Mouse (Mus musculus): ENCODE measurements around the gene Pabpc5. TPM values are rescaled to one million over a fixed set of nuclear protein-coding genes. Genes with fewer than 3 reads are reported as not detected.
A peak's percentile ranks its signal among the peaks of the same experiment; 100 is the strongest.

The Pabpc5 gene
- polyA plus RNA-seq (2014; fragmentation: Nextera tagmentation; extraction: Ambion mirVana): not detected in 2 replicates

- WGBS: 10% methylated on average over 21 of the region's 21 CpGs
- H3K27ac ChIP-seq (ENCODE audit: low read depth, low read length): no peak within 1 kb of the TSS
- no peaks in the 10 kb centered on the region for H3K36me3 ChIP-seq (ENCODE audit: control insufficient read depth, insufficient read depth, low read length)
- peak; percentile 75 for ATAC-seq (replicated peaks; ENCODE audit: low FRiP score)
- H3K27me3 ChIP-seq (replicated peaks; ENCODE audit: control insufficient read depth, insufficient read depth, low read length): no peaks in the 10 kb centered on the region
- H3K4me2 ChIP-seq: peak within 1 kb of the TSS; percentile 24
- peak; percentile 37 for DNase-seq (ENCODE audit: low spot score)
- H3K9me3 ChIP-seq (ENCODE audit: control insufficient read depth, low read length): no peaks in the 10 kb centered on the region
- no peaks in the 10 kb centered on the region for H3K4me1 ChIP-seq (replicated peaks; ENCODE audit: control insufficient read depth, insufficient read depth, low read length)
- H3K9ac ChIP-seq (ENCODE audit: low read depth, low read length): no peak within 1 kb of the TSS
- H3K4me3 ChIP-seq (ENCODE audit: low read depth, low read length): peak within 1 kb of the TSS; percentile 18
Measured at GRCm38 (mm10) chrX:119927081-119927571, at the start of gene Pabpc5. Gene Pabpc5 (plus strand): TSS chrX:119927196.

GRCm38 (mm10) chrX:119886957-119887593, 39.9 kb upstream of the Pabpc5 start:
- WGBS: 80% methylated on average over 3 of the region's 3 CpGs

GRCm38 (mm10) chrX:119888326-119888920, 38.6 kb upstream of the Pabpc5 start:
- Histone ChIP-seq H3K9me3 (ENCODE audit: control insufficient read depth, low read length) (no peaks in the 10 kb centered on the region), H3K9ac (ENCODE audit: low read depth, low read length) (no peak overlapping the region), H3K4me3 (ENCODE audit: low read depth, low read length) (no peak overlapping the region), H3K27ac (ENCODE audit: low read depth, low read length) (no peak overlapping the region), H3K27me3 (replicated peaks; ENCODE audit: control insufficient read depth, insufficient read depth, low read length) (no peaks in the 10 kb centered on the region), H3K4me1 (replicated peaks; ENCODE audit: control insufficient read depth, insufficient read depth, low read length) (no peaks in the 10 kb centered on the region), H3K4me2 (no peak overlapping the region), H3K36me3 (ENCODE audit: control insufficient read depth, insufficient read depth, low read length) (no peaks in the 10 kb centered on the region)
- WGBS: 72% methylated on average over 6 of the region's 6 CpGs
- ATAC-seq (replicated peaks; ENCODE audit: low FRiP score) (no peak), DNase-seq (ENCODE audit: low spot score) (no peak)

More at GRCm38 (mm10) chrX:119886957-119887593, 39.9 kb upstream of the Pabpc5 start:
- H3K27ac ChIP-seq (ENCODE audit: low read depth, low read length): no peak overlapping the region
- H3K9me3 ChIP-seq (ENCODE audit: control insufficient read depth, low read length): no peaks in the 10 kb centered on the region
- no peak overlapping the region for H3K4me3 ChIP-seq (ENCODE audit: low read depth, low read length)
- H3K9ac ChIP-seq (ENCODE audit: low read depth, low read length): no peak overlapping the region
- H3K4me1 ChIP-seq (replicated peaks; ENCODE audit: control insufficient read depth, insufficient read depth, low read length): no peaks in the 10 kb centered on the region
- no peaks in the 10 kb centered on the region for H3K36me3 ChIP-seq (ENCODE audit: control insufficient read depth, insufficient read depth, low read length)
- H3K4me2 ChIP-seq: no peak overlapping the region
- ATAC-seq (replicated peaks; ENCODE audit: low FRiP score): no peak
- H3K27me3 ChIP-seq (replicated peaks; ENCODE audit: control insufficient read depth, insufficient read depth, low read length): no peaks in the 10 kb centered on the region
- DNase-seq (ENCODE audit: low spot score): no peak

- Histone ChIP-seq H3K27me3 (replicated peaks; ENCODE audit: control insufficient read depth, insufficient read depth, low read length) (no peaks in the 10 kb centered on the region), H3K36me3 (ENCODE audit: control insufficient read depth, insufficient read depth, low read length) (no peaks in the 10 kb centered on the region), H3K9ac (ENCODE audit: low read depth, low read length) (no peak overlapping the region), H3K4me2 (no peak overlapping the region), H3K9me3 (ENCODE audit: control insufficient read depth, low read length) (no peaks in the 10 kb centered on the region), H3K27ac (ENCODE audit: low read depth, low read length) (no peak overlapping the region), H3K4me3 (ENCODE audit: low read depth, low read length) (no peak overlapping the region), H3K4me1 (replicated peaks; ENCODE audit: control insufficient read depth, insufficient read depth, low read length) (no peaks in the 10 kb centered on the region)
- 86% methylated on average over 5 of the region's 5 CpGs for WGBS
- no peak for ATAC-seq (replicated peaks; ENCODE audit: low FRiP score)
- DNase-seq (ENCODE audit: low spot score): no peak
Measured at GRCm38 (mm10) chrX:119927852-119928251, 856 bp downstream of the Pabpc5 start.

Data from liver, embryonic 11.5 days (tissue).